Mouse (Mus musculus) MEL (cell line): ENCODE data around the gene Zfp472.

Experiments used
- CHD1 ChIP-seq: IDR thresholded peaks from 2 replicates; pipeline ENCODE4 v1.6.1; 2012; ENCODE audit warnings: low read depth, mild to moderate bottlenecking, inconsistent platforms, low read length, improper control_type of control experiment
- CHD2 ChIP-seq: IDR thresholded peaks from 2 replicates; pipeline ENCODE4 v1.6.1; 2011; ENCODE audit warnings: low read length, improper control_type of control experiment
- CTCF ChIP-seq, 3 experiments: IDR thresholded peaks in 2 of 3; conservative IDR thresholded peaks in 1 of 3; 2 replicates each; pipeline ENCODE4 v1.5.1; 2011 to 2012; ENCODE audit warnings: low read length in 3 of 3, low read depth in 2 of 3, mild to moderate bottlenecking in 2 of 3, improper control_type of control experiment in 1 of 3, inconsistent platforms in 1 of 3, mixed read lengths in 1 of 3, moderate library complexity in 1 of 3; ENCODE audit not compliant: control insufficient read depth in 1 of 3, insufficient read depth in 1 of 3, poor library complexity in 1 of 3, severe bottlenecking in 1 of 3
- ETS1 ChIP-seq: IDR thresholded peaks from 2 replicates; pipeline ENCODE4 v1.6.1; 2012; ENCODE audit warnings: low read depth, mild to moderate bottlenecking, inconsistent platforms, low read length, improper control_type of control experiment, moderate library complexity
- MAX ChIP-seq: IDR thresholded peaks from 2 replicates; pipeline ENCODE4 v1.6.1; 2011; ENCODE audit warnings: low read length, improper control_type of control experiment
- MAZ ChIP-seq: IDR thresholded peaks from 2 replicates; pipeline ENCODE4 v1.6.1; 2012; ENCODE audit warnings: low read depth, mild to moderate bottlenecking, inconsistent platforms, low read length, improper control_type of control experiment
- MXI1 ChIP-seq: IDR thresholded peaks from 2 replicates; pipeline ENCODE4 v1.6.1; 2011; ENCODE audit warnings: mild to moderate bottlenecking, low read depth, low read length, improper control_type of control experiment
- NRF1 ChIP-seq: IDR thresholded peaks from 2 replicates; pipeline ENCODE4 v1.6.1; 2014; ENCODE audit warnings: low read depth, mild to moderate bottlenecking, inconsistent platforms, low read length, improper control_type of control experiment, moderate library complexity; ENCODE audit not compliant: poor library complexity, insufficient read depth, severe bottlenecking
- POLR2A ChIP-seq, 2 experiments: IDR thresholded peaks; 2 replicates each; pipeline ENCODE4 v1.6.1; 2011 to 2012; ENCODE audit warnings: low read length in 2 of 2, mild to moderate bottlenecking in 2 of 2, control low read depth in 1 of 2, improper control_type of control experiment in 1 of 2, low read depth in 1 of 2, moderate library complexity in 1 of 2; ENCODE audit not compliant: control insufficient read depth in 1 of 2, insufficient read depth in 1 of 2, poor library complexity in 1 of 2
- RAD21 ChIP-seq: IDR thresholded peaks from 2 replicates; pipeline ENCODE4 v1.6.1; 2011; ENCODE audit warnings: mild to moderate bottlenecking, low read depth, low read length, improper control_type of control experiment
- ZKSCAN1 ChIP-seq: IDR thresholded peaks from 2 replicates; pipeline ENCODE4 v1.6.1; 2012; ENCODE audit warnings: low read depth, mild to moderate bottlenecking, inconsistent platforms, low read length, improper control_type of control experiment, moderate library complexity

GRCm38 (mm10) chr17:32950136-32950535 is 15.5 kb upstream of the Zfp472 start:
- TF ChIP-seq CTCF (IDR thresholded peaks at IDR 0.05 in 2 of 3, conservative IDR thresholded peaks at IDR 0.05 in 1 of 3; ENCODE audit: control insufficient read depth in 1 of 3, insufficient read depth in 1 of 3, low read depth in 2 of 3, low read length in 3 of 3, poor library complexity in 1 of 3, severe bottlenecking in 1 of 3) (no peak), CHD1 (no peak), MXI1 (no peak), POLR2A (IDR thresholded peaks at IDR 0.05; ENCODE audit: control insufficient read depth in 1 of 2, insufficient read depth in 1 of 2, low read depth in 1 of 2, low read length in 2 of 2, poor library complexity in 1 of 2) (no peak), RAD21 (no peak), CHD2 (no peak), ETS1 (no peak), MAX (no peak), MAZ (no peak), NRF1 (no peak), ZKSCAN1 (no peak)
